Mouse (Mus musculus): ENCODE measurements at regions not wholly inside any gene's neighbourhood (a gene's known extent, or its start where the extent isn't known, plus 50 kb on each side); places are given as distances from the start of the nearest gene placed in this dataset.

DNA sequence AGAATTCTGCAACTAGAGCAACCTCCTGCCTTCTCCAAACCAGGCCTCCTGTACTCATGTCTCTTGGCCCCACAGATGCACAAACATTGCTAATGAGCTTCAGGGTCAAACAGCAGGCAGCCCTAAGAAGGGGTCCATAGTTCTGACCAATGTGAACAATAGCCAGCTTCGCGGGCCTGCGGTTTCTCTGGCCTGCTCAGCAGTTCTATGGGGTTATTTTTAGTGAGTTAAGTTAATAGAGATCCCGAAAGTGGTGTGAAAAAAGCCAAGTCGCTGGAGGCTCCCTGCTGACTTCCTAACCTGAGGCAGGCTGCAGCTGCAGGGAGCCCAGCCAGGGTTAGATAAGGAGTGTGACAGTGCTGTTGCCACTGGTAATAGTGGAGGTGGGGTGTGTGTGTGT, 106.6 kb downstream of the Pdcd6ip start:
- no peak for DNase-seq (ENCODE audit: extremely low spot score, low read depth, low spot score)

- DNase-seq (ENCODE audit: extremely low spot score, low read depth, low spot score) = no peak
Measured at GRCm38 (mm10) chr9:113587260-113587659, 120.8 kb downstream of the Pdcd6ip start.

- DNase-seq (ENCODE audit: extremely low spot score, low read depth, low spot score) = no peak
Measured at GRCm38 (mm10) chr9:113586477-113586876, 121.6 kb downstream of the Pdcd6ip start.

DNA sequence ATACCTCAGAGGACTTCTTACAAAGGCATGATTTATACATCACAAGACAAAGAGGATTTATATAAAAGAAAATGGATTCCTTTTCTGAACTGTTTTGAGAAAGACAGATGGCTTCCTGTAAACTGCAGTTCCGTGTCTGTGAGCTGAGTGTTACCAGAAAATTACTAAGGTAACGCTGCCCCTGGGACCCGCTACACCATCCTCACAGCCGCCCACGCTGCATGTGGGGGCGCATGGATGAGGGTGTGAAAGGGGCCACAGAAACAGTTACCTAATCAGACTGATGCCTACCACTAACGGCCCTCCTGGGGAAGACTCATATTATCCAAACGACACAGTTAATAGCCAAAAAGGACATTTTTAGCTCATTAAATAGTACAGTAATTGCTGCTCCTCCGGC, 129.8 kb downstream of the Pdcd6ip start:
- DNase-seq (ENCODE audit: extremely low spot score, low read depth, low spot score) = no peak

- DNase-seq (ENCODE audit: extremely low spot score, low read depth, low spot score) = no peak
Measured at GRCm38 (mm10) chr9:113568849-113569248, 139.2 kb downstream of the Pdcd6ip start.

DNA sequence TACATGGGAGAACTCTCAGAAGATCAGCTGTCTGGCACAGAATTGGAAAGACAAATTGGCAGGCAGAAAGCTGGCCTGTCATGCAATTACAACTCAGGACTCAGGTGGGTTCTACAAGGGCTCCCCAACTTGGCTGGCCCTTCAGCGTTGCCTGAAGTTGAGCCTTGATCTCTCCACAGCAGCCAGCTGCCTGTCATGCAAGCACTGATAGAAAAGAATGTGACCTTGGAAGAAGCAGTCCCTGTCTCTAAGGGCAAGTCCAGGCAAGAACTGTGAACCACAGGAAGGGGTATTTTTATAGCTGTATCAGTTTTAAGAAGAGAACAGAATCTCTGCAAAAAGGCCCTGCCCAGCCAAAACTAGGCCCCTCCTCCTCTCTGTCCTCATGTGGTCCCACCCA, 140.4 kb downstream of the Pdcd6ip start:
- no peak for DNase-seq (ENCODE audit: extremely low spot score, low read depth, low spot score)

GRCm38 (mm10) chr9:113566620-113567019, 141.4 kb downstream of the Pdcd6ip start:
- DNase-seq (ENCODE audit: extremely low spot score, low read depth, low spot score) = peak; percentile 8

- no peak for DNase-seq (ENCODE audit: extremely low spot score, low read depth, low spot score)
Measured at GRCm38 (mm10) chr9:113553911-113554310, 154.1 kb downstream of the Pdcd6ip start.

- DNase-seq (ENCODE audit: extremely low spot score, low read depth, low spot score) = no peak
Measured at GRCm38 (mm10) chr9:113547458-113547857, 160.6 kb downstream of the Pdcd6ip start.

GRCm38 (mm10) chr9:113528586-113528985, 179.5 kb downstream of the Pdcd6ip start:
- DNase-seq (ENCODE audit: extremely low spot score, low read depth, low spot score) = no peak

DNA sequence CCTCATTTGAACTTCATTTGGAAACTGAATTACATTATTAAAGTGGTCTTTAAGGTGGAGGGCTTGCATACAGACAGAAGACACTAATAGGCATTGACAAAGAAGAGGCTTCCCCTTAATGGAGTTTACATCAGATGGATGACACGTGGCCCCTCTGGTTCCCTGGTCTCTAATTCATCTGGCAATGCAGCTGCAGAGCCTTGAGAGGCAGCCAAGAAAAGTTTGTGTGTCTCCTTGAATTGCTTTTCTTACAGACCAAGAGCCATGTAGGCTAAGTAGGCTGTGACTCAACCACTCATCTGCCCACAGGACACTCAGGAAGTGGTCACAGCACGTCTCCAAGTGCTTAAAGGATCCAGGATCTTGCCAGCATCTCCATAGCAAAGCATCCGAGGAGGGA, 183.8 kb downstream of the Pdcd6ip start:
- no peak for DNase-seq (ENCODE audit: extremely low spot score, low read depth, low spot score)

DNA sequence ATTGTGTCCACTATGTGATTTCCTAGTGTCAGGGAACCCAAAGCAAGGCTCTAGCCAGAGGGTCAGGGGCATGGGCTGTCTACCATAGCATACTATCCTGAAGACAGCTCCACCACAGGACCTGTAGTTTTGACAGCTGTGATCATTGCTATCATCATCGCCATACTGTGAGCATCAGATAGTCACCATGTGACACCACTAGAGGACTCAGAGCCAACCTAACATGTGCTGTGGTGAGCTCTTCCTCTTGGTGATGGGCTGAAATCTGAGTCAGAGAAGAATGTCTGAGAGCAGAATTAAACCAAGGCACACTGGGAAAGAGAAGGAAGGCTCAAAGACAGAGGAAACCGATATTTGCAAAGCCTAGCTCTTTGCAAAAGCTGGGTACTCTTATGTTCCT, 184.9 kb downstream of the Pdcd6ip start:
- DNase-seq (ENCODE audit: extremely low spot score, low read depth, low spot score) = no peak

- DNase-seq (ENCODE audit: extremely low spot score, low read depth, low spot score) = no peak
Measured at GRCm38 (mm10) chr9:113519727-113520126, 188.3 kb downstream of the Pdcd6ip start.

- DNase-seq (ENCODE audit: extremely low spot score, low read depth, low spot score) = no peak
Measured at GRCm38 (mm10) chr9:113518482-113518881, 189.6 kb downstream of the Pdcd6ip start.

DNA sequence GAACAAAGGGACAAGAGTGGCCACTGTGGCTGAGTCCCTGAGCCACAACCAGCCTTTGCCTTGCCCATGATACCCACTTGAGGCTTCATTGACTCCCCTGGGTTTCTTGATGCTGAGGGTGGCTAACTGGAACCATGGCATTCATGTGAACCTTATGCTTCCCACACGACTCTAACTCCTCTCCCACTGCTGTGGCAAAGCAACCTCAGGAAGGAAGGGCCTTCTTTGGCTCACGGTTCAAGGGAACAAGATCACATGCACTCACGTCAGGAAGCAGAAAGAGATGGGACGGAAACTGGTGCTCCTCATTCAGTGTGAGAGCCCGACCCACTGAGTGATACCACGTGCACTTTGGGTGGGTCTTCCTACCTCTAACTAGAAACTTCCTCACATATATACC, 190.3 kb downstream of the Pdcd6ip start:
- no peak for DNase-seq (ENCODE audit: extremely low spot score, low read depth, low spot score)

DNA sequence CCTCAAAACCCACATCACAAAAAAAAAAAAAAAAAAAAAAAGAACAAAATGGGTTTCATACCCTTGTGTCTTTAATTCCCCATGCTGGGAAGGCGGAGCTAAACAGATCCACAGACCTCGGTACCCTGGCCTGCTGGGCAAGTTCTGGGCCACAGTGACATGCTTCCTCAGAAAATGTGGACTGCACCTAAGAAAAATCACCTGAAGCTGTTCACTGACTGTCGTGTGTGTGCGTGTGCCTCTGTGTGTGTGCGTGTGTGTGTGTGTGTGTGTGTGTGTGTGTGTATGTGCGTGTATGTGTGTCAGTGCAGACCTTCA, 192.4 kb downstream of the Pdcd6ip start:
- DNase-seq (ENCODE audit: extremely low spot score, low read depth, low spot score) = no peak

DNA sequence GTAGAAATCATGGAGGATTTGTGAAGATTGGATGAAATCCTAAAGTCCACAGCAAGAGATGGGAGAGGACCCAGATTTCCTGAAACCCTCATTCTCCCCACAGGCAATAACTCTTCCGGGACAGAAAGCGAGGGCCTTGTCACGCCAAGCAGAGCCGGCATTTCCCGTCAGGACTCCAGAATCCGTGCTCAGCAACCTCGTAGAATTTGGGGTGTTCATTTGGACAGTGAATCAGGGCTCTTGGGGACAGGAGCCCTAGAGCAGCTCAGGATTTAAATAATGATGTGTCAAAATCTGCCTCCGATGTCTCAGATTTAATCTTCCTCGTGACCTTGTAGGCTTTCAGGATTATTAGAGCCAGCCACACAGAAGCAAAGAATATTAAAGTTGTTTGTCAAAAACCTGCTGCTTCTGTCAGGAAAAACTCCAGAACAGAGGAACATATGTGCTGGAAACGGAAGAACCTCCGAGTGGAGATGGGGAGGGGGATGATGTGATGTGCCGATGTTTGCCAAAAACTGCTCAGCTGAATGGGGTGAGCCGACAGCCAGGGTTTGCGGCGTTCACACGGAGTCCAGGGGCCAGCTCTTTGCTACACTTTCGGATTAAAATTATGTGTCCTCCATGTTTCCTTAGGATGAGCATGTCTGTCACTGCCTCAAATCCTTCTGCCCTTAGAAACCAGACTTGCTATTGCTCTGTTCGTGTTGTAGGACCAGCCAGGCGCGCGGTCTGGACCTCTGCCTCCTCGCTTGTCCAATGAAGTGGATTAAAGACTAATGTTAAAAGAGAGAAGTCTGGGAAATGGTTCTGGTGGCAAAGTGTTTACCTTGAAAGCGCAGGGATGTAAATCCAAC, 193.0 kb downstream of the Pdcd6ip start:
- no peak for DNase-seq (ENCODE audit: extremely low spot score, low read depth, low spot score)

DNA sequence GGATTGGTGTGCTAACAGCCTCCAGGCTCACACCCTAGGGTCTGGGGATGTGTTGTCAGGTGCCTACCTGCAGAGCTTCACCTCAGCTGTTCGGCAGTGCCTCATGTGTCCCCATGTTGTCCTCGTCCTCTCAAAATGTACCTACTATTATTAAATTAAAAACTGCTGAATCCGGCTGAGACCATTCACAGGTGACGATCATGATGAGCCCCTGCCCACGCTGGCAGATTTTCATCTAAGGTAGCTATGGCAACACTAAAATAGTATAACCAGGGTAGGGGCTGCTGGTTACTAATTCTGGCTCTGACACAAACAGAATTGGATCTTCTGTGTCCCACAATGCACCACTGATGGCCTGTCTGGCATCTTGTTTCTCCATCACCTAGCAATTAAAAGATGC, 196.8 kb downstream of the Pdcd6ip start:
- no peak for DNase-seq (ENCODE audit: extremely low spot score, low read depth, low spot score)

- no peak for DNase-seq (ENCODE audit: extremely low spot score, low read depth, low spot score)
Measured at GRCm38 (mm10) chr9:113509368-113509767, 198.7 kb downstream of the Pdcd6ip start.

- no peak for DNase-seq (ENCODE audit: extremely low spot score, low read depth, low spot score)
Measured at GRCm38 (mm10) chr9:113508821-113509220, 199.2 kb downstream of the Pdcd6ip start.

DNA sequence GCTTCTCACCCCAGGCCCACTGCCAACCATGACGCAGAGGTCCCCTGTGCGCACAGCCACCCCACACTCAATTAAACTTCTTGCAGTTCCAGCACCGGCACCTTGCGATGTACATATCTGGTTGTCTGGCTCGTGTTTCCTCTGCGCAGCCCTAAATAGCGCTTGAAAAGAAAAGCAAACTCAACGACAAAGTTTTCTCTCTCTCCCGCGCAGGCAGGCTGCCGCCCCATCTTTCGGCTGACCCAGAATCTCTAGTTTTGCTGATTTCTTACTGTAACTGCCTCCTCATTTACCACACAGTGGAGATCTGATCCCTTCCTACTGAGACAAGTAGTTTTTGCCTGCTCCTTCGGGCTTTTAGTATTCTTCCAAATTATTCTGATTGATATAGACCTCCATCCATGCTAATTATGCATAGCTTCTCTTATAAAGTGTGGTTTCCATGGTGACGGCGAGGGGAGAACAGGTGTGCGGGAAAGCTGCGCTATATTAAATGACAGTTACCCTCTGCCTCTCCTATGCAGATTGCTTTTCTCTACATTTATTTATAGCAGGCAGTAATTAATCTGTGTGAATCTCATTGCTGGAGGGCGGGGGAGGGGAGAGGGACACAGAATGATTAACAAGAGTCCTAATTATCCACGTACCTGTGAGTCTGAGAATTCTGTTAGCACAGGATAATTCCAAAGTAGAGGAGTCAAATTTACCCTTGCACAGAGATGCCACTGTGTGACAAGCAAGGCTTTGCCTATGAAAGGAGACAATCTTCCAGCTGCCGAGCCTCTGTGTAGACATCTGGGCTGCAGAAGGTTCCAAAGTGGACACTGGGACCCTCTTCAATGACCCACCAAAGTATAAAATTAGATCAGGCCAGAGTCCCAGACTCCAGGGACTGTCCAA, 200.2 kb downstream of the Pdcd6ip start:
- no peak for DNase-seq (ENCODE audit: extremely low spot score, low read depth, low spot score)

GRCm38 (mm10) chr9:113499246-113499645, 208.8 kb downstream of the Pdcd6ip start:
- no peak for DNase-seq (ENCODE audit: extremely low spot score, low read depth, low spot score)
